ENCODE assay signal across 29 mouse cellular contexts in the genomic region with DNA sequence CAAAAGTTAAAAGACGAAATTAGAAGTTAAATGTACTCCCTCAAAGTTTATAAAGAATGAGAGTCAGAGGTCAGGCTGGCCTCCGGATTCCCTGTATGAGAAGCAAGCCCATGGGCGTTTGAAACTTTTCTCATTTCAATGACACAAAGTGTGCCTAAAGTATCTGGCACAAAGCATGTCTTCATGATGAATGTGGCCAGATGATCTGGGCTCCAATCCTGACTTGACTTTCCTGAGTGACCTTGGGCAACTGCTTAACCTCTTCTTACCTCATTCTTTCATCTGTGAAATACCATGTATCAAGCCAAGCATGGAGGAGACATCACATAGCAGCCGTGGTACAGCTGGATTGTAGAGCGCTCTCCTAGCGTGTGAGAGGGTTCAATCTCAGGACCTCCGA. TPM values are rescaled to one million over a fixed set of nuclear protein-coding genes. Genes with fewer than 3 reads are reported as not detected.
DNase-seq lines count a peak whose midpoint lies in the region; ATAC-seq and TF ChIP-seq lines count a peak whose summit lies in the region.
"Had no signal": no experiment of that assay in that cellular context is flagged by ENCODE, and none has a peak within 500 bp of the region (broad histone marks: within the 10 kb centered on the region; RNA-seq: fewer than 3 reads in every experiment).

No protein-coding gene starts in this region.

- no peak overlapping the region for H3K4me2 ChIP-seq in kidney, embryonic 16.5 days (replicated peaks; ENCODE audit: low read depth, low read length)
- H3K4me2 ChIP-seq in lung, postnatal 0 days (replicated peaks; ENCODE audit: low read depth, low read length) = no peak overlapping the region
- H3K4me2 ChIP-seq: embryonic facial prominence, embryonic 15.5 days; forebrain, embryonic 15.5 days; heart, embryonic 12.5 days; heart, embryonic 15.5 days; hindbrain, embryonic 13.5 days had no signal

- no peak for TF ChIP-seq CTCF in cortical plate, adult 2 months (IDR thresholded peaks at IDR 0.05; ENCODE audit: extremely low read depth, insufficient read depth, low read length)
- TF ChIP-seq CTCF in lung, postnatal 0 days (IDR thresholded peaks at IDR 0.05) = no peak

- TF ChIP-seq EP300 in lung, postnatal 0 days (IDR thresholded peaks at IDR 0.05) = no peak

- TF ChIP-seq POLR2A in cortical plate, adult 2 months (IDR thresholded peaks at IDR 0.05; ENCODE audit: extremely low read depth, insufficient read depth, low read length) = no peak

- no peak for ATAC-seq in cerebellum, adult (ENCODE audit: insufficient number of reproducible peaks, low FRiP score, low TSS enrichment)
- no peak for ATAC-seq in kidney, embryonic 16.5 days (ENCODE audit: low FRiP score, low TSS enrichment)
- no peak for ATAC-seq in lung, postnatal 0 days
- ATAC-seq: forebrain, embryonic 15.5 days; hindbrain, embryonic 16.5 days; inflammation-experienced regulatory T-cells, adult 6 months; intestine, embryonic 16.5 days; Patski had no signal

- no peaks in the 10 kb centered on the region for H3K36me3 ChIP-seq in kidney, embryonic 16.5 days (ENCODE audit: insufficient read depth, low read length)
- H3K36me3 ChIP-seq in lung, postnatal 0 days (ENCODE audit: insufficient read depth, low read length) = no peaks in the 10 kb centered on the region
- H3K36me3 ChIP-seq: embryonic facial prominence, embryonic 12.5 days; embryonic facial prominence, embryonic 15.5 days; forebrain, embryonic 12.5 days; forebrain, embryonic 15.5 days; heart, embryonic 12.5 days; heart, embryonic 15.5 days; hindbrain, embryonic 10.5 days; hindbrain, embryonic 13.5 days had no signal

- H3K27me3 ChIP-seq in kidney, embryonic 16.5 days (ENCODE audit: insufficient read depth, low read length) = no peaks in the 10 kb centered on the region
- H3K27me3 ChIP-seq in lung, postnatal 0 days (replicated peaks; ENCODE audit: insufficient read depth, low read length) = no peaks in the 10 kb centered on the region
- H3K27me3 ChIP-seq: embryonic facial prominence, embryonic 15.5 days; forebrain, embryonic 15.5 days; heart, embryonic 15.5 days; Patski had no signal

- no peaks in the 10 kb centered on the region for H3K9me3 ChIP-seq in kidney, embryonic 16.5 days (ENCODE audit: low read length)
- no peaks in the 10 kb centered on the region for H3K9me3 ChIP-seq in lung, postnatal 0 days (ENCODE audit: low read length)
- H3K9me3 ChIP-seq: embryonic facial prominence, embryonic 12.5 days; embryonic facial prominence, embryonic 15.5 days; forebrain, embryonic 12.5 days; forebrain, embryonic 15.5 days; heart, embryonic 15.5 days; hindbrain, embryonic 10.5 days; hindbrain, embryonic 13.5 days had no signal

- peak; percentile 52 for DNase-seq in cerebellum, adult 9-11 months
- peak; percentile 41 for DNase-seq in kidney, adult 9 months
- peak; percentile 20 for DNase-seq in R1 (ENCODE audit: low read depth, low spot score)
- no peak for DNase-seq in lung, postnatal 0 days (ENCODE audit: low spot score)
- DNase-seq: adrenal gland, adult 2 months; adrenal gland, postnatal 14 days; B cell, adult 2 months; cerebellum, adult 8-10 months; cerebellum, postnatal 14 days; gastrocnemius, postnatal 10 days; heart, adult 11 months; heart, postnatal 10 days; heart, postnatal 36 days had no signal

- no peak overlapping the region for H3K9ac ChIP-seq in kidney, embryonic 16.5 days (replicated peaks; ENCODE audit: low read length)
- H3K9ac ChIP-seq in lung, postnatal 0 days (replicated peaks; ENCODE audit: low read depth) = no peak overlapping the region
- H3K9ac ChIP-seq: embryonic facial prominence, embryonic 12.5 days; embryonic facial prominence, embryonic 15.5 days; forebrain, embryonic 12.5 days; forebrain, embryonic 15.5 days; heart, embryonic 12.5 days; heart, embryonic 15.5 days; hindbrain, embryonic 13.5 days had no signal

- H3K27ac ChIP-seq in kidney, embryonic 16.5 days (ENCODE audit: low read length) = no peak overlapping the region
- peak overlapping the region; percentile 35; the same call in 1 of the 2 replicates for H3K27ac ChIP-seq in cortical plate, adult 2 months (ENCODE audit: insufficient read depth, low read length)
- H3K27ac ChIP-seq in lung, postnatal 0 days (ENCODE audit: low read length) = no peak overlapping the region
- H3K27ac ChIP-seq: embryonic facial prominence, embryonic 12.5 days; embryonic facial prominence, embryonic 15.5 days; forebrain, embryonic 12.5 days; forebrain, embryonic 15.5 days; heart, embryonic 15.5 days; hindbrain, embryonic 10.5 days; hindbrain, embryonic 13.5 days had no signal

- WGBS in kidney, embryonic 16.5 days = 58% methylated on average over 7 of the region's 7 CpGs
- WGBS in lung, postnatal 0 days = 76% methylated on average over 7 of the region's 7 CpGs

- no peak overlapping the region for H3K4me3 ChIP-seq in kidney, embryonic 16.5 days (ENCODE audit: low read length)
- no peak overlapping the region; the same call in 1 of the 2 replicates for H3K4me3 ChIP-seq in cortical plate, adult 2 months (ENCODE audit: insufficient read depth, low read length)
- no peak overlapping the region for H3K4me3 ChIP-seq in lung, postnatal 0 days (ENCODE audit: low read depth, low read length)
- H3K4me3 ChIP-seq: embryonic facial prominence, embryonic 12.5 days; embryonic facial prominence, embryonic 15.5 days; forebrain, embryonic 12.5 days; forebrain, embryonic 15.5 days; heart, embryonic 12.5 days; heart, embryonic 15.5 days; hindbrain, embryonic 10.5 days; hindbrain, embryonic 13.5 days had no signal

- peaks cover 13% of the 10 kb centered on the region; the same call in 1 of the 2 replicates for H3K4me1 ChIP-seq in kidney, embryonic 16.5 days (ENCODE audit: insufficient read depth, low read length)
- peaks cover 1% of the 10 kb centered on the region; the same call in 1 of the 2 replicates for H3K4me1 ChIP-seq in cortical plate, adult 2 months (ENCODE audit: control insufficient read depth, insufficient read depth, low read length)
- no peaks in the 10 kb centered on the region for H3K4me1 ChIP-seq in lung, postnatal 0 days (ENCODE audit: insufficient read depth, low read depth, low read length)

RNA-seq across cellular contexts. Expression of a gene that starts 8.9 kb away (rescaled TPM):
- polyA plus RNA-seq in kidney, embryonic 16.5 days (2015; fragmentation: Nextera tagmentation; extraction: Ambion mirVana) = 3.8 and 3.9 TPM in 2 replicates
- 14.2 TPM in 2 replicates for polyA plus RNA-seq in cortical plate, adult 2 months (2012; rRNA removed)
- 2.6 and 2.8 TPM in 2 replicates for polyA plus RNA-seq in lung, postnatal 0 days (2015; fragmentation: Nextera tagmentation; extraction: Ambion mirVana)

RNA-seq across cellular contexts. Expression of a gene that starts 18.6 kb away (rescaled TPM):
- polyA plus RNA-seq in kidney, embryonic 16.5 days (2015; fragmentation: Nextera tagmentation; extraction: Ambion mirVana) = 59.2 and 65.5 TPM in 2 replicates
- 80.3 and 84.4 TPM in 2 replicates for polyA plus RNA-seq in cortical plate, adult 2 months (2012; rRNA removed)
- 40.7 and 40.8 TPM in 2 replicates for polyA plus RNA-seq in lung, postnatal 0 days (2015; fragmentation: Nextera tagmentation; extraction: Ambion mirVana)

RNA-seq across cellular contexts. Expression of a gene that starts 18.8 kb away (rescaled TPM):
- polyA plus RNA-seq in kidney, embryonic 16.5 days (2015; fragmentation: Nextera tagmentation; extraction: Ambion mirVana) = 34.7 and 35.6 TPM in 2 replicates
- polyA plus RNA-seq in cortical plate, adult 2 months (2012; rRNA removed) = 0.81 and 1.1 TPM in 2 replicates
- 1.5 and 2.2 TPM in 2 replicates for polyA plus RNA-seq in lung, postnatal 0 days (2015; fragmentation: Nextera tagmentation; extraction: Ambion mirVana)

RNA-seq across cellular contexts. Expression of a gene that starts 25.1 kb away (rescaled TPM):
- 2.8 and 4.8 TPM in 2 replicates for polyA plus RNA-seq in kidney, embryonic 16.5 days (2015; fragmentation: Nextera tagmentation; extraction: Ambion mirVana)
- 0.26 and 0.27 TPM in 2 replicates for polyA plus RNA-seq in cortical plate, adult 2 months (2012; rRNA removed)
- polyA plus RNA-seq in lung, postnatal 0 days (2015; fragmentation: Nextera tagmentation; extraction: Ambion mirVana) = 118 and 131 TPM in 2 replicates
- polyA plus RNA-seq: adrenal gland, adult 2 months; G1E; heart, embryonic 12.5 days; hindbrain, embryonic 10.5 days; inflammation-experienced regulatory T-cells, adult 6 months had no signal

RNA-seq across cellular contexts. Expression of a gene that starts 30.9 kb away (rescaled TPM):
- polyA plus RNA-seq in kidney, embryonic 16.5 days (2015; fragmentation: Nextera tagmentation; extraction: Ambion mirVana) = not detected in 2 replicates
- not detected in 2 replicates for polyA plus RNA-seq in cortical plate, adult 2 months (2012; rRNA removed)
- not detected in 2 replicates for polyA plus RNA-seq in lung, postnatal 0 days (2015; fragmentation: Nextera tagmentation; extraction: Ambion mirVana)
- polyA plus RNA-seq: adrenal gland, adult 2 months; embryonic facial prominence, embryonic 12.5 days; embryonic facial prominence, embryonic 15.5 days; forebrain, embryonic 12.5 days; forebrain, embryonic 15.5 days; G1E; heart, embryonic 12.5 days; heart, embryonic 15.5 days; hindbrain, embryonic 10.5 days; hindbrain, embryonic 13.5 days; hindbrain, embryonic 16.5 days; inflammation-experienced regulatory T-cells, adult 6 months; intestine, embryonic 16.5 days; Patski had no signal

Comparison
In these comparisons a context has a peak if more than half of its experiments do, and no peak if none do; other contexts are left out.
1. RNA of a gene that starts 18.8 kb away (polyA plus RNA-seq): 34.7 to 35.6 TPM in kidney, embryonic 16.5 days; 1.5 to 2.2 TPM in lung, postnatal 0 days and 0.81 to 1.1 TPM in cortical plate, adult 2 months; every median in the first group is over 10 times any median in the second.